Mouse (Mus musculus): ENCODE results near the gene Frmd4a. TPM values are rescaled to one million over a fixed set of nuclear protein-coding genes. Genes with fewer than 3 reads are reported as not detected.

The Frmd4a gene
- total RNA-seq, 1 experiment = 9.3 TPM

DNA sequence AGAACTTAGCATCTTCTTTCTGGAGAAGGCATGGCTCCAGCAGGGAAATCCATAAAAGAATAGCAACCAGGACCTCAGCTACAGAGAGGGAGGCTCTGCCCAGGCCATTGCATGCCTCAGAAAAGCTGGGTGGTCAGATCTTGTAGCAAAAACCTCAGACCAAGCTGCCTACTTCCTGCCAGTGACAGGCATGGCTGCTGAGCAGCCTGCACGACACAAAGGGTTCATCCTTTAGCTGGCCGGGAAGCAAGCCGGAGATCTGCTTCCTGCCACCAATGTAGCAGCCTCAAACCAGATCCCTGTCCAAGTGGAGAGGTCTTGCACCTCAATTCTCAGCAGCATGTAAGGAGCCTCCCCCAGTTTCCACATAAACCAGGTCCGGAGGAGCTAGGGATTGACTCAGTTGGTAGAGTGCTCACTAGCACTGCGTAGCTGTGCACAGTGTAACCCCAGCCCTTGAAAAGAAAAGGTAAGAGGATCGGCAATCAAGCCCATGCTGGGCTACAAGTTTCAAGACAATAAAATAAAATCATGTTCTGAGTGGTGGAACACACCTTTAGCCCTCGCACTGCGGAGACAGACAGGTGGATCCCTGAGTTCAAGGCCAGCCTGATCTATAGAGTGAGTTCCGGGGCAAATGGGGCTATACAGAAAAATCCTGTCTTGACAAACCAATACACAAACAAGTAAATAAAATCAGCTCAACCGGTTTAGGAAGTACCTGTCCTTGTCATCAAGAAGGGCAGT lies 532.7 kb downstream of the Frmd4a start:
- Histone ChIP-seq H3K27ac (ENCODE audit: insufficient read depth, low read depth, low read length, poor library complexity, severe bottlenecking) (no peak overlapping the region), H3K36me3 (ENCODE audit: control insufficient read depth, insufficient read depth, low read length, poor library complexity, severe bottlenecking) (no peaks in the 10 kb centered on the region), H3K4me3 (ENCODE audit: insufficient read depth in 1 of 2, low read depth in 1 of 2, low read length in 2 of 2, poor library complexity in 1 of 2, severe bottlenecking in 1 of 2) (no peak overlapping the region), H3K4me1 (ENCODE audit: control insufficient read depth in 2 of 2, insufficient read depth in 2 of 2, low read length in 2 of 2, poor library complexity in 1 of 2) (peaks cover 2 to 10% of the 10 kb centered on the region in 2 experiments; a peak in 2 of 4 replicates), H3K9ac (ENCODE audit: insufficient read depth, low read depth, low read length, poor library complexity, severe bottlenecking) (no peak overlapping the region), H3K9me3 (ENCODE audit: control insufficient read depth, insufficient read depth, low read depth, low read length) (no peaks in the 10 kb centered on the region)
- no peak for DNase-seq (ENCODE audit: low read depth, low spot score)
- no peak for TF ChIP-seq HCFC1 (IDR thresholded peaks at IDR 0.05; ENCODE audit: borderline replicate concordance, insufficient read depth, low read length)
- 0 out of 2 replicates have a peak, but pooled peaks have one; percentile 58 for TF ChIP-seq CHD2 (IDR thresholded peaks at IDR 0.05; ENCODE audit: low read depth, low read length)
- in situ Hi-C loops (cut with MboI; ENCODE audit: low sequenced_read_pairs in 2 of 2, unreplicated experiment in 2 of 2) = no loop called here

DNA sequence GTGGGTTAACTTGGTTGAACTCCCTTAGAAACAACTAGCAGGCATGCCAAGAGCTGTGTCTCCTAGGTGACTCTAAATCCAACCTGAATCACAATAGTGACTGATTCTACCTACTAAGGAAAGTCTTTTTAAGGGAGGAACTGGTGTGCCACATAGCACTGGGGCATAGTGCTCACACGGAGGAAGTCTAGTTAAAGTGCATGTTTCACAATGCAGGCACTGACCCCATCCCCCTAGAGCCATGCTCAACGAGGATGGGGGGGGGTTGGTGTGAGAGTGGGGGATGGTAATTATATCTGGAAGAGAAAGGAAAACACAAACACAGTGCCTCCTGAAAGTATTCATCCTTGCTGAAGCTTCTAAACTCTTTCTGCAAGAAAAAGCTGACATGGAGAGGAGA lies 533.9 kb downstream of the Frmd4a start:
- in situ Hi-C loops (cut with MboI; ENCODE audit: low sequenced_read_pairs in 2 of 2, unreplicated experiment in 2 of 2) = no loop called here
- peaks cover 2 to 10% of the 10 kb centered on the region in 2 experiments; a peak in 2 of 4 replicates for H3K4me1 ChIP-seq (ENCODE audit: control insufficient read depth in 2 of 2, insufficient read depth in 2 of 2, low read length in 2 of 2, poor library complexity in 1 of 2)
- H3K9me3 ChIP-seq (ENCODE audit: control insufficient read depth, insufficient read depth, low read depth, low read length) = no peaks in the 10 kb centered on the region
- H3K9ac ChIP-seq (ENCODE audit: insufficient read depth, low read depth, low read length, poor library complexity, severe bottlenecking) = no peak overlapping the region
- TF ChIP-seq HCFC1 (IDR thresholded peaks at IDR 0.05; ENCODE audit: borderline replicate concordance, insufficient read depth, low read length) (no peak), ZNF384 (IDR thresholded peaks at IDR 0.05; ENCODE audit: low read depth, low read length) (no peak), CHD2 (IDR thresholded peaks at IDR 0.05; ENCODE audit: low read depth, low read length) (no peak), ZC3H11A (IDR thresholded peaks at IDR 0.05; ENCODE audit: borderline replicate concordance, low read depth, low read length) (no peak), MAFK (IDR thresholded peaks at IDR 0.05; ENCODE audit: insufficient read depth, low read depth, low read length) (no peak)
- DNase-seq (ENCODE audit: low read depth, low spot score) = no peak
- H3K27ac ChIP-seq (ENCODE audit: insufficient read depth, low read depth, low read length, poor library complexity, severe bottlenecking) = no peak overlapping the region
- no peaks in the 10 kb centered on the region for H3K36me3 ChIP-seq (ENCODE audit: control insufficient read depth, insufficient read depth, low read length, poor library complexity, severe bottlenecking)
- H3K4me3 ChIP-seq (ENCODE audit: insufficient read depth in 1 of 2, low read depth in 1 of 2, low read length in 2 of 2, poor library complexity in 1 of 2, severe bottlenecking in 1 of 2) = no peak overlapping the region

DNA sequence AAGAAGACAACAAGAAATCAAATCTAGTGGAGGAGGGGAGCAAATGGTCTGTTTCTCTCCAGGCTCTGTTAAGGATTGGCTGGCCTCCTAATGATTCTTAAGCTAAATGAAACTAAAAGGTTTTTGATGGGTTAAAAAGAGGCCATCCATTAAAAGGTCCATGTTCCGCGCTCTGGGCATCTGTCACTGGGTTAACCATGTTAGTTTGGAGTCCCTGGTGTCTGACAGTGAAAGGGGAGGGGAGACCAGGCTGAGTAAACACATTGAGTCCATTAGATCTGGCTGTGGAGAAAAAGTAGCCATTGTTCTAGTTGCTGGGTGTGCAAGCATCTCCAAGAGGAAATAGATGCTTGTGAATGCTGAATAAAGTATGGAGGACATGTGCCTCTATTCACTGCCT lies 534.3 kb downstream of the Frmd4a start:
- Histone ChIP-seq H3K27ac (ENCODE audit: insufficient read depth, low read depth, low read length, poor library complexity, severe bottlenecking) (no peak overlapping the region), H3K36me3 (ENCODE audit: control insufficient read depth, insufficient read depth, low read length, poor library complexity, severe bottlenecking) (no peaks in the 10 kb centered on the region)

DNA sequence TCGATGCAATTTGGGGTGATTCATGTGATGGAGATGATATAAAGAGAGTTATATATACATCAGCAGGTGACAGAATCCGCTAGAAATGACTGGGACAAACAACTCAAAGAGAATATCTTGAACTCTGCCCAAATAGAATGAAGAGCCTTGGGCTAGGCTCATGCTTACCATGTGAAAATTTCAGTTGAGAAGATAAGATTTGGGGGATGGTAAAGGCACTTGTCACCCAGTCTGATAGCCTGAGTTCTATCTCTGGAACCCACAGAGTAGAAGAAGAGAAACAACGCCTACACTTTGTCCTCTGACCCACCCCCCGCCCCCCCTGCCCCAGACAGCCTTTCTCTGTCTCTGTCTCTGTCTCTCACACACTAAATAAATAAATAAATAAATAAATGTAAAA lies 535.0 kb downstream of the Frmd4a start:
- Histone ChIP-seq H3K36me3 (ENCODE audit: control insufficient read depth, insufficient read depth, low read length, poor library complexity, severe bottlenecking) (no peaks in the 10 kb centered on the region), H3K4me1 (ENCODE audit: control insufficient read depth in 2 of 2, insufficient read depth in 2 of 2, low read length in 2 of 2, poor library complexity in 1 of 2) (peaks cover 2 to 16% of the 10 kb centered on the region in 2 experiments; a peak in 3 of 4 replicates), H3K27ac (ENCODE audit: insufficient read depth, low read depth, low read length, poor library complexity, severe bottlenecking) (no peak overlapping the region), H3K4me3 (ENCODE audit: insufficient read depth in 1 of 2, low read depth in 1 of 2, low read length in 2 of 2, poor library complexity in 1 of 2, severe bottlenecking in 1 of 2) (no peak overlapping the region), H3K9ac (ENCODE audit: insufficient read depth, low read depth, low read length, poor library complexity, severe bottlenecking) (no peak overlapping the region), H3K9me3 (ENCODE audit: control insufficient read depth, insufficient read depth, low read depth, low read length) (no peaks in the 10 kb centered on the region)
- in situ Hi-C loops (cut with MboI; ENCODE audit: low sequenced_read_pairs in 2 of 2, unreplicated experiment in 2 of 2) = no loop called here
- DNase-seq (ENCODE audit: low read depth, low spot score) = no peak
- no peak for TF ChIP-seq ZC3H11A (IDR thresholded peaks at IDR 0.05; ENCODE audit: borderline replicate concordance, low read depth, low read length)
- TF ChIP-seq ZNF384 (IDR thresholded peaks at IDR 0.05; ENCODE audit: low read depth, low read length) = no peak
- no peak for TF ChIP-seq HCFC1 (IDR thresholded peaks at IDR 0.05; ENCODE audit: borderline replicate concordance, insufficient read depth, low read length)
- TF ChIP-seq CHD2 (IDR thresholded peaks at IDR 0.05; ENCODE audit: low read depth, low read length) = no peak
- no peak for TF ChIP-seq MAFK (IDR thresholded peaks at IDR 0.05; ENCODE audit: insufficient read depth, low read depth, low read length)

More for the DNA sequence above, 534.3 kb downstream of the Frmd4a start:
- peaks cover 2 to 12% of the 10 kb centered on the region in 2 experiments; a peak in 2 of 4 replicates for H3K4me1 ChIP-seq (ENCODE audit: control insufficient read depth in 2 of 2, insufficient read depth in 2 of 2, low read length in 2 of 2, poor library complexity in 1 of 2)
- no peak for DNase-seq (ENCODE audit: low read depth, low spot score)
- no peak overlapping the region for H3K4me3 ChIP-seq (ENCODE audit: insufficient read depth in 1 of 2, low read depth in 1 of 2, low read length in 2 of 2, poor library complexity in 1 of 2, severe bottlenecking in 1 of 2)
- TF ChIP-seq HCFC1 (IDR thresholded peaks at IDR 0.05; ENCODE audit: borderline replicate concordance, insufficient read depth, low read length) (no peak), ZNF384 (IDR thresholded peaks at IDR 0.05; ENCODE audit: low read depth, low read length) (no peak), ZC3H11A (IDR thresholded peaks at IDR 0.05; ENCODE audit: borderline replicate concordance, low read depth, low read length) (no peak), MAFK (IDR thresholded peaks at IDR 0.05; ENCODE audit: insufficient read depth, low read depth, low read length) (no peak), CHD2 (IDR thresholded peaks at IDR 0.05; ENCODE audit: low read depth, low read length) (no peak)
- H3K9me3 ChIP-seq (ENCODE audit: control insufficient read depth, insufficient read depth, low read depth, low read length) = no peaks in the 10 kb centered on the region
- H3K9ac ChIP-seq (ENCODE audit: insufficient read depth, low read depth, low read length, poor library complexity, severe bottlenecking) = no peak overlapping the region
- in situ Hi-C loops (cut with MboI; ENCODE audit: low sequenced_read_pairs in 2 of 2, unreplicated experiment in 2 of 2) = no loop called here

Measured in ES-E14 (cell line).